Mouse (Mus musculus): ENCODE results near the gene Stab2. TPM values are rescaled to one million over a fixed set of nuclear protein-coding genes. Genes with fewer than 3 reads are reported as not detected.

Gene Stab2
- polyA plus RNA-seq, 1 experiment = 20.3 TPM

GRCm38 (mm10) chr10:86849087-86849486 lies 158.7 kb downstream of the Stab2 start:
- 77% methylated on average over 4 of the region's 4 CpGs for WGBS
- no peaks in the 10 kb centered on the region for H3K36me3 ChIP-seq (ENCODE audit: control insufficient read depth, insufficient read depth, low read length)
- H3K4me3 ChIP-seq (ENCODE audit: insufficient read depth, low read depth, low read length) = no peak overlapping the region
- TF ChIP-seq CTCF (conservative IDR thresholded peaks at IDR 0.05; ENCODE audit: insufficient read depth, insufficient read length, low read depth, low read length) (no peak), POLR2A (IDR thresholded peaks at IDR 0.05; ENCODE audit: low read depth, low read length) (no peak)
- no peak overlapping the region for H3K27ac ChIP-seq (ENCODE audit: insufficient read depth, low read depth, low read length)
- DNase-seq = no peak
- H3K4me1 ChIP-seq (ENCODE audit: control insufficient read depth, insufficient read depth, low read length) = no peaks in the 10 kb centered on the region
- H3K27me3 ChIP-seq (replicated peaks; ENCODE audit: control insufficient read depth, insufficient read depth, low read length) = no peaks in the 10 kb centered on the region

- Histone ChIP-seq H3K27ac (ENCODE audit: insufficient read depth, low read depth, low read length) (no peak overlapping the region), H3K4me3 (ENCODE audit: insufficient read depth, low read depth, low read length) (no peak overlapping the region), H3K36me3 (ENCODE audit: control insufficient read depth, insufficient read depth, low read length) (no peaks in the 10 kb centered on the region), H3K27me3 (replicated peaks; ENCODE audit: control insufficient read depth, insufficient read depth, low read length) (no peaks in the 10 kb centered on the region), H3K4me1 (ENCODE audit: control insufficient read depth, insufficient read depth, low read length) (no peaks in the 10 kb centered on the region)
- no peak for TF ChIP-seq CTCF (conservative IDR thresholded peaks at IDR 0.05; ENCODE audit: insufficient read depth, insufficient read length, low read depth, low read length)
- no peak for TF ChIP-seq POLR2A (IDR thresholded peaks at IDR 0.05; ENCODE audit: low read depth, low read length)
- 53% methylated on average over 9 of the region's 9 CpGs for WGBS
- DNase-seq = peak; percentile 58
Observed at GRCm38 (mm10) chr10:86846926-86847467, 160.8 kb downstream of the Stab2 start.

- no peaks in the 10 kb centered on the region for H3K27me3 ChIP-seq (replicated peaks; ENCODE audit: control insufficient read depth, insufficient read depth, low read length)
- H3K4me3 ChIP-seq (ENCODE audit: insufficient read depth, low read depth, low read length) = no peak overlapping the region
- WGBS = 87% methylated on average over 5 of the region's 5 CpGs
- no peaks in the 10 kb centered on the region for H3K4me1 ChIP-seq (ENCODE audit: control insufficient read depth, insufficient read depth, low read length)
- no peaks in the 10 kb centered on the region for H3K36me3 ChIP-seq (ENCODE audit: control insufficient read depth, insufficient read depth, low read length)
- TF ChIP-seq POLR2A (IDR thresholded peaks at IDR 0.05; ENCODE audit: low read depth, low read length) = no peak
- no peak for TF ChIP-seq CTCF (conservative IDR thresholded peaks at IDR 0.05; ENCODE audit: insufficient read depth, insufficient read length, low read depth, low read length)
- no peak for DNase-seq
- no peak overlapping the region for H3K27ac ChIP-seq (ENCODE audit: insufficient read depth, low read depth, low read length)
Observed at GRCm38 (mm10) chr10:86842659-86843058, 165.2 kb downstream of the Stab2 start.

- H3K4me1 ChIP-seq (ENCODE audit: control insufficient read depth, insufficient read depth, low read length) = no peaks in the 10 kb centered on the region
- no peak overlapping the region for H3K27ac ChIP-seq (ENCODE audit: insufficient read depth, low read depth, low read length)
- no peak for TF ChIP-seq CTCF (conservative IDR thresholded peaks at IDR 0.05; ENCODE audit: insufficient read depth, insufficient read length, low read depth, low read length)
- TF ChIP-seq POLR2A (IDR thresholded peaks at IDR 0.05; ENCODE audit: low read depth, low read length) = no peak
- no peak for DNase-seq
- H3K27me3 ChIP-seq (replicated peaks; ENCODE audit: control insufficient read depth, insufficient read depth, low read length) = no peaks in the 10 kb centered on the region
- 93% methylated on average over 6 of the region's 6 CpGs for WGBS
- H3K36me3 ChIP-seq (ENCODE audit: control insufficient read depth, insufficient read depth, low read length) = no peaks in the 10 kb centered on the region
- no peak overlapping the region for H3K4me3 ChIP-seq (ENCODE audit: insufficient read depth, low read depth, low read length)
Observed at GRCm38 (mm10) chr10:86838827-86839226, 169.0 kb downstream of the Stab2 start.

- Histone ChIP-seq H3K27me3 (replicated peaks; ENCODE audit: control insufficient read depth, insufficient read depth, low read length) (no peaks in the 10 kb centered on the region), H3K36me3 (ENCODE audit: control insufficient read depth, insufficient read depth, low read length) (no peaks in the 10 kb centered on the region), H3K27ac (ENCODE audit: insufficient read depth, low read depth, low read length) (no peak overlapping the region), H3K4me3 (ENCODE audit: insufficient read depth, low read depth, low read length) (no peak overlapping the region), H3K4me1 (ENCODE audit: control insufficient read depth, insufficient read depth, low read length) (no peaks in the 10 kb centered on the region)
- DNase-seq = no peak
- TF ChIP-seq POLR2A (IDR thresholded peaks at IDR 0.05; ENCODE audit: low read depth, low read length) (no peak), CTCF (conservative IDR thresholded peaks at IDR 0.05; ENCODE audit: insufficient read depth, insufficient read length, low read depth, low read length) (no peak)
- 89% methylated on average over 4 of the region's 4 CpGs for WGBS
Observed at GRCm38 (mm10) chr10:86836784-86837183, 171.0 kb downstream of the Stab2 start.

- H3K27ac ChIP-seq (ENCODE audit: insufficient read depth, low read depth, low read length) = no peak overlapping the region
- no peaks in the 10 kb centered on the region for H3K36me3 ChIP-seq (ENCODE audit: control insufficient read depth, insufficient read depth, low read length)
- 95% methylated on average over 2 of the region's 2 CpGs for WGBS
- DNase-seq = no peak
- TF ChIP-seq POLR2A (IDR thresholded peaks at IDR 0.05; ENCODE audit: low read depth, low read length) = no peak
- TF ChIP-seq CTCF (conservative IDR thresholded peaks at IDR 0.05; ENCODE audit: insufficient read depth, insufficient read length, low read depth, low read length) = peak; percentile 25; the same call in 1 of the 2 replicates
- no peaks in the 10 kb centered on the region for H3K27me3 ChIP-seq (replicated peaks; ENCODE audit: control insufficient read depth, insufficient read depth, low read length)
- H3K4me3 ChIP-seq (ENCODE audit: insufficient read depth, low read depth, low read length) = no peak overlapping the region
- H3K4me1 ChIP-seq (ENCODE audit: control insufficient read depth, insufficient read depth, low read length) = peaks cover 14% of the 10 kb centered on the region; the same call in 1 of the 2 replicates
Observed at GRCm38 (mm10) chr10:86829515-86829914, 178.3 kb downstream of the Stab2 start.

GRCm38 (mm10) chr10:86828221-86829135 lies 179.3 kb downstream of the Stab2 start:
- Histone ChIP-seq H3K4me1 (ENCODE audit: control insufficient read depth, insufficient read depth, low read length) (peaks cover 14% of the 10 kb centered on the region; the same call in 1 of the 2 replicates), H3K27me3 (replicated peaks; ENCODE audit: control insufficient read depth, insufficient read depth, low read length) (no peaks in the 10 kb centered on the region)
- peak; percentile 85 for DNase-seq

More at GRCm38 (mm10) chr10:86828221-86829135, 179.3 kb downstream of the Stab2 start:
- TF ChIP-seq CTCF (conservative IDR thresholded peaks at IDR 0.05; ENCODE audit: insufficient read depth, insufficient read length, low read depth, low read length) (no peak; the same call in 1 of the 2 replicates), POLR2A (IDR thresholded peaks at IDR 0.05; ENCODE audit: low read depth, low read length) (no peak)
- Histone ChIP-seq H3K4me3 (ENCODE audit: insufficient read depth, low read depth, low read length) (no peak overlapping the region), H3K36me3 (ENCODE audit: control insufficient read depth, insufficient read depth, low read length) (no peaks in the 10 kb centered on the region), H3K27ac (ENCODE audit: insufficient read depth, low read depth, low read length) (no peak overlapping the region)
- 65% methylated on average over 15 of the region's 15 CpGs for WGBS
